Mouse (Mus musculus): ENCODE measurements around the gene Ror1.

DNA sequence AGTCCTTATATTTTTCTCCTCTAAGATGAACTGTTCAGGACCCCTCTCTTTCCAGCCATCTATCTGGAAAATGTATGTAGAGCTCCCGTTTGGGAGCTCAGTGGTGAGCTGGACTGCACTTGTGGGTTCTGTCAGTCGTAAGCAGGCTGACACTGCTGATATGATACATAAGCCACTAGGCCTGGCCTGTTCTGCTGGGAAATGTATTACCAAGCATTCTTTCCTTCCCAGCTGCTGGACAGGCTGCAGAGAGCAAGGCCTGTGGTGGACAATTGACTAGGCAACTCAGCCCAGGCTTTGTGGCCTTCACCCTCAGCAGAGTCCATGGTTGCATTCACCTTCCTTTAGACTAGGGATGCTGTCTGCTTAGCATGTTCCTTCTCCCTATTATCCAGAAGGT is 46.0 kb downstream of the Ror1 start:
- no peak for TF ChIP-seq POLR2A (IDR thresholded peaks at IDR 0.05; ENCODE audit: borderline replicate concordance, extremely low read depth, low read depth, low read length)
- no peak for TF ChIP-seq CTCF (IDR thresholded peaks at IDR 0.05; ENCODE audit: insufficient read depth, low read length)

All from lung, adult 2 months (tissue).